Mouse (Mus musculus) liver, embryonic 15.5 days (tissue): ENCODE results near the gene Paqr5. TPM values are rescaled to one million over a fixed set of nuclear protein-coding genes. Genes with fewer than 3 reads are reported as not detected.

Experiments used
- ATAC-seq: fragments of 200-750 bp; cut with Nextera tagmentation; 2 replicates; pipeline ENCODE4 v1.8.0; 2017; ENCODE audit warnings: moderate number of reproducible peaks, mild to moderate bottlenecking, moderate library complexity; ENCODE audit not compliant: insufficient read depth
- H3K27ac ChIP-seq: fragments of 300-500 bp; sonication (generic); replicated peaks from 2 replicates; pipeline ENCODE4 v1.5.1; 2015; ENCODE audit warnings: mild to moderate bottlenecking, inconsistent platforms
- H3K27me3 ChIP-seq: fragments of 300-500 bp; sonication (generic); 2 replicates; pipeline ENCODE4 v1.6.1; 2015; ENCODE audit warnings: mild to moderate bottlenecking, inconsistent platforms
- H3K36me3 ChIP-seq: fragments of 300-500 bp; sonication (generic); replicated peaks from 2 replicates; pipeline ENCODE4 v1.6.1; 2015; ENCODE audit warnings: moderate library complexity, mild to moderate bottlenecking, inconsistent platforms
- H3K4me1 ChIP-seq: fragments of 300-500 bp; sonication (generic); replicated peaks from 2 replicates; pipeline ENCODE4 v1.6.1; 2015; ENCODE audit warnings: inconsistent platforms
- H3K4me2 ChIP-seq: fragments of 300-500 bp; sonication (generic); 2 replicates; pipeline ENCODE4 v1.6.1; 2015; ENCODE audit warnings: moderate library complexity, mild to moderate bottlenecking, inconsistent platforms
- H3K4me3 ChIP-seq: fragments of 300-500 bp; sonication (generic); replicated peaks from 2 replicates; pipeline ENCODE4 v1.5.1; 2015; ENCODE audit warnings: mild to moderate bottlenecking, inconsistent platforms
- H3K9ac ChIP-seq: fragments of 300-500 bp; sonication (generic); 2 replicates; pipeline ENCODE4 v1.6.1; 2015; ENCODE audit warnings: moderate library complexity, mild to moderate bottlenecking, inconsistent platforms
- H3K9me3 ChIP-seq: fragments of 300-500 bp; sonication (generic); replicated peaks from 2 replicates; pipeline ENCODE4 v1.6.1; 2016; ENCODE audit warnings: inconsistent platforms
- WGBS: fragments of 180-500 bp; shearing (Covaris S2); methylation state at CpG from one replicate; pipeline ENCODE4 v1.1.7; 2015; ENCODE audit warnings: mixed read lengths; ENCODE audit not compliant: insufficient replicate concordance; 5-methylcytosine and 5-hydroxymethylcytosine counted together
- polyA plus RNA-seq: library from polyadenylated mRNA; unstranded; fragments of >200 nt; fragmentation: Nextera tagmentation; extraction: Ambion mirVana; gene quantifications from 2 replicates; pipeline ENCODE4 v1.2.1, GENCODE M21; 2015

Paqr5 gene
- polyA plus RNA-seq, 1 experiment from 2014 or later = 0.23 TPM

DNA sequence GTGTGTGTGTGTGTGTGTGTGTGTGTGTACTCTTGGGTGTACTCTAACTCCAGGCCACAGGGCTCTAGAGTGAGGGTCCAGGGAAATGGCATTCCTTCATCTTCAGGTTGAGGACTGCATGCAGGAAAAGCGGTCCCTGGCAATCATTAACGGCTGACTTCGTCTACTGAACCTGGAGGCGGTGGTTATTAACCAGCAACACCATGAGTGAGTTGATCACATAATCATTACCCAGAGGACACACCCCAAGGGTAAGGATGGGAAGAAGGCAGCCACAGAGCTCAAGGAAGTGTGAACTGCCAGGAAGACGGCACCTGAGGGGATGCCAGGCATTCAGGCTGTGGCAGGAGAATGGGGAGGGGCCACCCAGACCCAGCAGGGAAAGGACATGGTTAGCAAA is 18.3 kb downstream of the Paqr5 start:
- H3K27ac ChIP-seq = no peak overlapping the region
- H3K9ac ChIP-seq = no peak overlapping the region
- no peak overlapping the region for H3K4me3 ChIP-seq
- H3K36me3 ChIP-seq = no peaks in the 10 kb centered on the region
- no peak for ATAC-seq
- WGBS = 57% methylated on average over 5 of the region's 5 CpGs
- H3K4me1 ChIP-seq = peaks cover 15% of the 10 kb centered on the region; the same call in 1 of the 2 replicates
- peak overlapping the region; percentile 20; the same call in 1 of the 2 replicates for H3K4me2 ChIP-seq
- H3K27me3 ChIP-seq = no peaks in the 10 kb centered on the region
- H3K9me3 ChIP-seq = no peaks in the 10 kb centered on the region

DNA sequence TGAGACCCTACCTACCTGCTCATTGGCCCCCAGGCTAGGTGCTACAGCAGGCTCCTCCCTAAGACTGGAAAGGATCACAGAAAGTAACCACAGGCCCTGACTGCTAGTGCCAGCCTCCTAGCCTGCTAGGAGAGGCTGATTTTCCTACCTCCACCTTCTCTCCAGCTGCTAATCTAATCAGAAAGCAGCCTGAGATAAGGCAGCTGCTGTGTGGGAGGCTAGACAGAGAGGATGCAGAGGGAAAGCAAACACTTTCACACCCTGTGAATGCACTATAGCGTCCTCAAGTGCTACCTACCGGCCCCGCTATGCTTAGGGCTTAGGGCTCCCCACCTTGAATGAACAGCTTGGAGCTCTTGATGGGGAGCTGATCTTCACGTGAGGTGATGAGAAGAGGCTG is 19.6 kb downstream of the Paqr5 start:
- no peaks in the 10 kb centered on the region for H3K27me3 ChIP-seq
- H3K36me3 ChIP-seq = no peaks in the 10 kb centered on the region
- ATAC-seq = no peak
- no peaks in the 10 kb centered on the region for H3K9me3 ChIP-seq
- H3K27ac ChIP-seq = no peak overlapping the region
- 60% methylated on average over 4 of the region's 4 CpGs for WGBS
- H3K4me2 ChIP-seq = no peak overlapping the region
- no peak overlapping the region for H3K4me3 ChIP-seq
- peaks cover 15% of the 10 kb centered on the region; the same call in 1 of the 2 replicates for H3K4me1 ChIP-seq
- H3K9ac ChIP-seq = no peak overlapping the region

DNA sequence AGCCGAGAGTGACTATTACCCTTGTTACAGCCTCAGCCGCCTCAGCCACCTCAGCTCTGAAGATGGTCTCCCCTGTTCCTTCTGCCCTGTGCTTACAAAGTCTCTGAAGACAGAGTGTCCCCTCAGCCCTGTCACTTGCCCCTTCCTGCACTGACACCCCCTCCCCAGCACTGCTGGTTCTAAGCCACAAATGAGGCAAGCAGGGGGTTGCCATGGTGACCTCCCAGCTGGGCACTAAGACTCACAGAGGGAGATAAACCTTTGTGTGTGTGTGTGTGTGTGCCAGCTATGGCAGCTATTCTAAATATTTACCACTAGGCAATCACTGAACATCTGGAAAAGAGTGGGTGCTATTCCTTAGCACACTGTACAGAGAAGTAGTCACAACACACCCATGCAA is 23.0 kb downstream of the Paqr5 start:
- Histone ChIP-seq H3K4me1 (peaks cover 19% of the 10 kb centered on the region; the same call in 1 of the 2 replicates), H3K27ac (no peak overlapping the region), H3K9me3 (no peaks in the 10 kb centered on the region), H3K4me3 (no peak overlapping the region), H3K36me3 (no peaks in the 10 kb centered on the region), H3K4me2 (no peak overlapping the region), H3K27me3 (no peaks in the 10 kb centered on the region), H3K9ac (no peak overlapping the region)
- no peak for ATAC-seq
- 59% methylated on average over 2 of the region's 2 CpGs for WGBS

DNA sequence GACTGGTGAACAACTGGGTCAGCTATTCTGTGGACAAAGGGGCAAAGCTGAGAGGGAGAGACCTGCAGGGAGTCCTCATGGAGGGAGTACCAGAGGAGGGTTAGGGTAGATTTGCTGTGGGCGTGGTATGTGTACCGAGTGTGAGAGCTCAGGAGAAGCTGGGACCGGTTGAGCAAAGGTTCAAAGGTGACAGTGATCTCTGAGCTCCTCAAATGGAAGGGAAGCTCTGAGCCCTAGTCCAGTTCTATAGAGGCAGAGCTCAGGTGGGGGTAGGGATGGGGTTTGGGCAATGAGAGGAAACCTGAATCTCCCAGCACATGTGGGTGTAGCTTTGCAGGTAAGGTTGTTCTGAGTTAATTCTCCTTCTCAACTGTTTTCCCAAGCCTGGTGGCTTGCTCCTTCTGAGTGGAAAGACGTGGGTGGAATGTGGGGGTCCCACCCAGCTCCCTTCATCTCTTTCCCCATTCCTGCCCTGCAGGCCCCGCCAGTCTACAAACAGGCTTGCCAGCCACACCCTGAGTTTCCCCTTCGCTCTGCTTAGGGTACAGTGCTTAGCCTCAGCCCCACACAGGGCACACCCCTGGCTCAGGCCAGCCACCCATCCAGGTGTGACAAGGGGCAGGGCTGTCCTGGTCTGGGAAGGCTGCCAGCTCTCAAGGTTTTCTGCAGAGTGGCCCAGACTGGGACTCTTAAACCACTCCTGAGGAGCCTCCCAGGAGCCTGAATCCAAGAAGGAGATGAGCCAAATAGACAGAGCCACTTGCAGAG is 26.8 kb downstream of the Paqr5 start:
- Histone ChIP-seq H3K36me3 (no peaks in the 10 kb centered on the region), H3K27me3 (no peaks in the 10 kb centered on the region), H3K27ac (no peak overlapping the region), H3K9ac (no peak overlapping the region), H3K9me3 (no peaks in the 10 kb centered on the region), H3K4me3 (no peak overlapping the region), H3K4me1 (peaks cover 4% of the 10 kb centered on the region; the same call in 1 of the 2 replicates), H3K4me2 (no peak overlapping the region)
- no peak for ATAC-seq
- WGBS = 54% methylated on average over 6 of the region's 6 CpGs

DNA sequence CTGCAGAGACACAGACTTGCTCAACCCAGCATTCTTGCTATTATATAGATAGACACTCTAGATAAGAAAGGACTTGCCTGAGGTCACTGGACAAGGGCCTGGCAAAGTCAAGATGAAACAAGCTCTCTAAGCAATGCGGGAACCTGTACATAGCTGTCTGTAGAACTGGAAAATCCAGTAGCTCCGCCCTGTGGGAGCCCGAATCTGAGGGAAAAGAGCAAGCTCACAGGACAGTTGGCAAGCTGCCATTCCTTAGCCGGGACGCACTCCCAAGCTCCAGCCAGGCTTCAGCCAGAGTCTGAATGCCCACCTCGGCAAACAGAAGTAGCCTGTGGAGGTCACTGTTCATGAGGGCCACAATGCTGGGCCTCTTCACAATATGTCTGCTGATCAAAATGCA is 28.8 kb downstream of the Paqr5 start:
- H3K36me3 ChIP-seq = no peaks in the 10 kb centered on the region
- no peak overlapping the region for H3K27ac ChIP-seq
- no peak for ATAC-seq
- no peak overlapping the region for H3K4me2 ChIP-seq
- WGBS = 59% methylated on average over 6 of the region's 6 CpGs
- H3K4me3 ChIP-seq = no peak overlapping the region
- no peaks in the 10 kb centered on the region for H3K9me3 ChIP-seq
- peaks cover 4% of the 10 kb centered on the region; the same call in 1 of the 2 replicates for H3K4me1 ChIP-seq
- H3K9ac ChIP-seq = no peak overlapping the region
- H3K27me3 ChIP-seq = no peaks in the 10 kb centered on the region

DNA sequence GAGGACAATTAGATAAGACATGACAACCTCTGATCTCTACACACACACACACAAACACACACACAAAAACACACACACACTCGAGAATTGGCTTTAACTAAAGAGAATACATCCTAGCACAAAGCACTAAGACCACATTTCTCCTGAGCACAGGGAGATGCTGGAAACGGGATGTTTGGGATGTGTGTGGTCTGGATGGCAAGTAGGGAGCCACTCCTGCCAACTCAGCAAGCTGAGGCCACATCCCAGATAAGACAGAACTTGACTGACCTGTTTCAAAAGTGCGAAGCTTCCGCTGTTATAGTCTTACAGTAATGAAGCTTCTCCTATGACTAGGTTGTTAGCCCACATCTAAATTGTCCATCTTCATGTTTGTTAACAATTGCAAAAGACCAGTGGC is 35.5 kb downstream of the Paqr5 start:
- Histone ChIP-seq H3K4me1 (no peaks in the 10 kb centered on the region), H3K9ac (no peak overlapping the region), H3K9me3 (no peaks in the 10 kb centered on the region), H3K4me3 (no peak overlapping the region), H3K27ac (no peak overlapping the region), H3K36me3 (no peaks in the 10 kb centered on the region), H3K4me2 (no peak overlapping the region), H3K27me3 (no peaks in the 10 kb centered on the region)
- ATAC-seq = no peak
- 46% methylated on average over 4 of the region's 4 CpGs for WGBS

DNA sequence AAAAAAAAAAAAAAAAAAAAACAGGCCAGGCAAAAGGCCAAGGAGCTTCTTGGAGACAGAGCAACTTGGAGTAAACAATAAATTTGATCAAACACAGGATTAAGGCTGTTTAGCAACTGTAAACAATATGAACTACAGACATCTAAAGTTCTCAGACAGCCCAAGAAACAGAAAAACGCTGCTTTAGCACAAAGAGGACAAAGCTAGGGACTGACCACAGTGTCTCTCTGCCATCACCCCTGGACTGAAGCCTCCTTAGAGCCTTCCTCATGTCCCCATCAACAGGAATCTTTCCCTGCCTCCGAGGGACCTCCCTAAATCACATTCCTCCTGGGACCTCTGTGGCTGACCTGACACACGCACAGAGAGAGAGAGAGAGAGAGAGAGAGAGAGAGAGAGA is 35.9 kb downstream of the Paqr5 start:
- no peak overlapping the region for H3K27ac ChIP-seq
- 41% methylated on average over 3 of the region's 3 CpGs for WGBS
- H3K9ac ChIP-seq = no peak overlapping the region
- H3K4me1 ChIP-seq = no peaks in the 10 kb centered on the region
- H3K27me3 ChIP-seq = no peaks in the 10 kb centered on the region
- no peaks in the 10 kb centered on the region for H3K9me3 ChIP-seq
- ATAC-seq = no peak
- H3K36me3 ChIP-seq = no peaks in the 10 kb centered on the region
- H3K4me2 ChIP-seq = no peak overlapping the region
- H3K4me3 ChIP-seq = no peak overlapping the region

DNA sequence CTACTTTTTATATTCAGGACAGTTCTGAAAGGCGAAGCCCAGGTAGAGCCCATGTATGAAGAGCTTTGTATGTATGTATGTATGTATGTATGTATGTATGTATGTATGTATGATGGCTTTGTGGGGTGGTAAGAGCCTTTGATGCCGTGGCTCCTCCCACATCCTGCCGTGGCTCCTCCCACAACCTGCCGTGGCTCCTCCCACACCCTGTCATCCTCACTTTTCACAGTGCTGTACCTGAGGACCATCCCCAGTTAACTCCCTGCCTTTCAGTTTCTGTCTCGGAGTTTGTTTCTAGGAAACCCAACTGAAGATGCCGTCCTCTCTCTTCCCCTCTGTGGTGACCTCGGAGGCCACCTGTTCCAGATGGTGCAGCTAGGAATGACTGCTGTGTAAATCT is 40.6 kb downstream of the Paqr5 start:
- H3K9ac ChIP-seq = no peak overlapping the region
- H3K4me1 ChIP-seq = 0 out of 2 replicates have a peak, but pooled peaks cover 4% of the 10 kb centered on the region
- ATAC-seq = no peak
- 59% methylated on average over 7 of the region's 7 CpGs for WGBS
- H3K27me3 ChIP-seq = no peaks in the 10 kb centered on the region
- H3K9me3 ChIP-seq = no peaks in the 10 kb centered on the region
- H3K36me3 ChIP-seq = no peaks in the 10 kb centered on the region
- H3K4me3 ChIP-seq = no peak overlapping the region
- H3K4me2 ChIP-seq = no peak overlapping the region
- H3K27ac ChIP-seq = no peak overlapping the region

DNA sequence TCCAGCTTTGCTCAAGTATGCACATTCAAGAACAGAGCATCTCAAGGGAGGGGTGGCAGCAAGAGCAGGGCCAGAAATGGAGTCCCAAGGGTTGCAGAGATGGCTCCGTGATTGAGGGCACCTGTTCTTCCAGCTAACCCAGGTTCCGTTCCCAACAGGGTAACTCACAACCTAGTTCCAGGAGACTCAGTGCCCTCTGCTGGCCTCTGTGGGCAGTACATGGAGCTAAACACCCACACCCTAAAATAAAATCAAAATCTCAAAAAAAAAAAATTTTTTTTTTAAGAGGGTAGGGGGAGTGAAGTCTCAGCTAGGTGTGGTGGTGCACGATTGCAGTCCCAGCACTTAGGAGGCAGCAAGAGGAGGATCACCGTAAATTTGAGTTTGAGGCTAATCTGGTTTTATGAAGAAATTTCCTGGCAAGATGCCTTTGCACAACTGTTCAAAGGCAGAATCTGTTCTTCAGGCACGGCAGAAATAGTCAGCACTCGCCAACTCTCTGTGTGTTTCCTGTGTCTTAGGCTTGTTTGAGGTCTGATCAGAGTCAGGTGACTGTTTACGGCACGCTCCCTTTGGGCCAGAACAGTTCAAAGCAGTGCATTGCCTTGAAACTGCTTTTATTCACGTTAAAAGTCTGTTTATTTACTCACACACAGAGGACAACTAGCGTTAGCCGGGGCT is 41.3 kb downstream of the Paqr5 start:
- 0 out of 2 replicates have a peak, but pooled peaks cover 4% of the 10 kb centered on the region for H3K4me1 ChIP-seq
- no peak overlapping the region for H3K27ac ChIP-seq
- H3K4me3 ChIP-seq = no peak overlapping the region
- H3K4me2 ChIP-seq = no peak overlapping the region
- H3K9ac ChIP-seq = no peak overlapping the region
- H3K27me3 ChIP-seq = no peaks in the 10 kb centered on the region
- ATAC-seq = no peak
- no peaks in the 10 kb centered on the region for H3K36me3 ChIP-seq
- H3K9me3 ChIP-seq = no peaks in the 10 kb centered on the region
- WGBS = 35% methylated on average over 11 of the region's 11 CpGs

DNA sequence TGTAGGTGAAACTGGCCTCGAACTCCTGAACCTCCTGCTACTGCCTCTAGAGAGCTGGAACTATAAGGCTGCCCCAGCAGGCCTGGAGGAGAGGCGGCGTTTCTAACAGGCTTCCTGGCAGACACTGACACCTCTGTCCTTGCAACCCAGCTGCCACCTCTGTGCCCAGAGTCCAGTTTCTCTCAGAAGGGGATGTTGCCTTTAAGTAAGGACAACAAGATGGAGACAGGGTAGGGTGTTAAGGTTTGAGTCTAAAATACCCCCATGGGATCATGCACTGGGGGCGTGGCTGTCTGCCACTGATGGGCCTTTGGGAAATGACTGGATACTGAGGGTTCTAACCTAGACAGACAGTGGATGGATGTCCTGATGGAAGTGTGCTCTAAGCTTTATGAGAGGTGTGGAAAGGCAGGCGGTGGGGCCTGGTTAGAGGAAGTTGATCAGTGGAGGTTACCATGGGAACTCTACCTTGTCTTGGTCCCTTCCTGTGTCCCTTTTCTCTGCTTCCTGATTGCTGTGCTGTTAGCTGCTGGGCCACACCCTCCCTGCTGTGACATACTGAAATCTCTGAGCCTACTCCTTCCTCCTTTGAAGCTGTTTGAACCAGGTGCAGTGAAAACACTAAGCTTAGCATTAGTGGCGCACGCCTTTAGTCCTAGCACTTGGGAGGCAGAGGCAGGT is 43.6 kb downstream of the Paqr5 start:
- 61% methylated on average over 7 of the region's 7 CpGs for WGBS
- no peaks in the 10 kb centered on the region for H3K9me3 ChIP-seq
- H3K4me2 ChIP-seq = no peak overlapping the region
- H3K36me3 ChIP-seq = no peaks in the 10 kb centered on the region
- no peak overlapping the region for H3K27ac ChIP-seq
- H3K4me3 ChIP-seq = no peak overlapping the region
- H3K9ac ChIP-seq = no peak overlapping the region
- ATAC-seq = no peak
- no peaks in the 10 kb centered on the region for H3K27me3 ChIP-seq
- H3K4me1 ChIP-seq = 0 out of 2 replicates have a peak, but pooled peaks cover 4% of the 10 kb centered on the region

DNA sequence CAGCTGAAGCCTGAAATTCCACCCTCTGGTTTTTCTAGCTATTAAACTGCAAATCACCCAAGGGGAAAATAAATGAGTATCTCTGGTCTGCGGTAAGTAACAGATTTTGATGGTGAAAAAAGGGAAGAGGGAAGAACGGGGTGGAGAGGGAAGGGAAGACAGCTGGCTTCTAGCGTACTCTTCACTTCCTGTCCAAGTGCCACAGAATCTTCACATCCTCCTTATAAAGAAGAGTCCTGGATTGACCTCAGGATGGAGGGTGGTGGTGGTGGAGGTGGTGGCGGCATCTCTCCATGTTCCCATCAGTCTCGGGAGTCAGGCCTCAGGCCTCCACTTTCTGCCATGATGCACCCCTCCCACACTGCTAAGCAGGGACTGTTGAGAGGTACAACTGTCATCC is 44.8 kb downstream of the Paqr5 start:
- no peak overlapping the region for H3K27ac ChIP-seq
- ATAC-seq = no peak
- H3K9me3 ChIP-seq = no peaks in the 10 kb centered on the region
- H3K4me1 ChIP-seq = 0 out of 2 replicates have a peak, but pooled peaks cover 6% of the 10 kb centered on the region
- H3K36me3 ChIP-seq = no peaks in the 10 kb centered on the region
- no peak overlapping the region for H3K4me3 ChIP-seq
- H3K27me3 ChIP-seq = no peaks in the 10 kb centered on the region
- H3K4me2 ChIP-seq = no peak overlapping the region
- WGBS = 40% methylated on average over 5 of the region's 5 CpGs
- no peak overlapping the region for H3K9ac ChIP-seq
